ENCODE assay signal across 14 mouse cellular contexts in the genomic region with DNA sequence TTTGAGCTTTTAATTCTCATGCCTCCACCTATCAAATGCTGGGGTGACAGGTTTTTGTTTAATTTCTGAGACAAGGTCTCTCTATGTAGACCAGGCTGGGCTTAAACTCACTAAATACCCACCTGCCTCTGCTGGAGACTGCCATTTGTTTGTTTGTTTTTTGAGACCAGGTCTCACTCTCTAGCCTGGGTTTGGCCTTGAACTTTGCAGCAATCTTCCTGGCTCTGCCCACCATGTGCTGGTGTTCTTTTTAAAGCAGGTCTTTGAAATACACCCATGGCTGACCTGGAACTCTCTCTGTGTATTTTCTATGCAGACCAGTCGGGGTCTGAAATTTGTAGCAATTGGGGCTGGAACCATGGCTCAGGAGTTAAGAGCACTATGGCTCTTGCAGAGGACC. TPM values are rescaled to one million over a fixed set of nuclear protein-coding genes. Genes with fewer than 3 reads are reported as not detected.
DNase-seq lines count a peak whose midpoint lies in the region; ATAC-seq lines count a peak whose summit lies in the region.
"Had no signal": no experiment of that assay in that cellular context is flagged by ENCODE, and none has a peak within 500 bp of the region (broad histone marks: within the 10 kb centered on the region; RNA-seq: fewer than 3 reads in every experiment).

No protein-coding gene starts in this region.

- H3K4me1 ChIP-seq in hindbrain, embryonic 13.5 days (replicated peaks) = peaks cover 57% of the 10 kb centered on the region
- peaks cover 30% of the 10 kb centered on the region for H3K4me1 ChIP-seq in hindbrain, embryonic 11.5 days (replicated peaks; ENCODE audit: control insufficient read depth, insufficient read depth, low read length)
- H3K4me1 ChIP-seq in midbrain, embryonic 10.5 days = peaks cover 64% of the 10 kb centered on the region
- peaks cover 59% of the 10 kb centered on the region for H3K4me1 ChIP-seq in midbrain, embryonic 13.5 days (replicated peaks)

- no peak overlapping the region for H3K27ac ChIP-seq in hindbrain, embryonic 13.5 days
- no peak overlapping the region for H3K27ac ChIP-seq in hindbrain, embryonic 11.5 days (ENCODE audit: low read depth, low read length)
- H3K27ac ChIP-seq in midbrain, embryonic 10.5 days (replicated peaks) = no peak overlapping the region
- no peak overlapping the region for H3K27ac ChIP-seq in midbrain, embryonic 13.5 days
- H3K27ac ChIP-seq: embryonic facial prominence, embryonic 15.5 days had no signal

- peak overlapping the region; percentile 82; the same call in 1 of the 2 replicates for H3K4me3 ChIP-seq in hindbrain, embryonic 13.5 days
- H3K4me3 ChIP-seq in hindbrain, embryonic 11.5 days (ENCODE audit: low read depth, low read length) = no peak overlapping the region
- H3K4me3 ChIP-seq in midbrain, embryonic 10.5 days = 0 out of 2 replicates have a peak overlapping the region, but pooled peaks have one; percentile 22
- no peak overlapping the region for H3K4me3 ChIP-seq in midbrain, embryonic 13.5 days (replicated peaks)
- H3K4me3 ChIP-seq: embryonic facial prominence, embryonic 15.5 days; erythroblast, embryonic 14.5 days had no signal

- H3K4me2 ChIP-seq in hindbrain, embryonic 13.5 days = peak overlapping the region; percentile 93; the same call in 1 of the 2 replicates
- no peak overlapping the region for H3K4me2 ChIP-seq in hindbrain, embryonic 11.5 days (replicated peaks; ENCODE audit: low read depth, low read length)
- no peak overlapping the region for H3K4me2 ChIP-seq in midbrain, embryonic 13.5 days (replicated peaks)

- H3K36me3 ChIP-seq in hindbrain, embryonic 13.5 days = peaks cover 60% of the 10 kb centered on the region
- peaks cover 2% of the 10 kb centered on the region; the same call in 1 of the 2 replicates for H3K36me3 ChIP-seq in hindbrain, embryonic 11.5 days (ENCODE audit: control insufficient read depth, insufficient read depth, low read length)
- peaks cover 63% of the 10 kb centered on the region for H3K36me3 ChIP-seq in midbrain, embryonic 10.5 days
- H3K36me3 ChIP-seq in midbrain, embryonic 13.5 days = peaks cover 58% of the 10 kb centered on the region

- ATAC-seq in hindbrain, embryonic 13.5 days (ENCODE audit: low FRiP score) = no peak
- no peak for ATAC-seq in hindbrain, embryonic 11.5 days (ENCODE audit: low FRiP score)
- no peak for ATAC-seq in midbrain, embryonic 13.5 days
- ATAC-seq: forebrain, embryonic 16.5 days had no signal

- DNase-seq in hindbrain, embryonic 11.5 days (ENCODE audit: low spot score) = no peak
- no peak for DNase-seq in midbrain, embryonic 10.5 days (ENCODE audit: low spot score)
- peak; percentile 29 for DNase-seq in induced T-regulatory cell, adult 2 months (ENCODE audit: low read depth)
- no peak for DNase-seq in gastrocnemius, adult 18-20 months (ENCODE audit: low spot score)
- DNase-seq: adrenal gland, adult 8-10 months; cerebellum, adult 11 months; cerebellum, postnatal 14 days; embryo, embryonic 11 days had no signal

- 97% methylated on average over 1 of the region's 1 CpGs for WGBS in hindbrain, embryonic 13.5 days
- 97% methylated on average over 1 of the region's 1 CpGs for WGBS in hindbrain, embryonic 11.5 days
- WGBS in midbrain, embryonic 10.5 days = 92% methylated on average over 1 of the region's 1 CpGs
- 95% methylated on average over 1 of the region's 1 CpGs for WGBS in midbrain, embryonic 13.5 days

- peaks cover 29% of the 10 kb centered on the region for H3K27me3 ChIP-seq in hindbrain, embryonic 13.5 days
- peaks cover 23% of the 10 kb centered on the region for H3K27me3 ChIP-seq in hindbrain, embryonic 11.5 days (ENCODE audit: control insufficient read depth, insufficient read depth, low read length)
- H3K27me3 ChIP-seq in midbrain, embryonic 10.5 days (ENCODE audit: low read depth, poor library complexity, severe bottlenecking) = peaks cover 91% of the 10 kb centered on the region
- peaks cover 24% of the 10 kb centered on the region for H3K27me3 ChIP-seq in midbrain, embryonic 13.5 days

- H3K9ac ChIP-seq in hindbrain, embryonic 13.5 days = no peak overlapping the region
- no peak overlapping the region for H3K9ac ChIP-seq in hindbrain, embryonic 11.5 days (ENCODE audit: low read depth, low read length)
- no peak overlapping the region for H3K9ac ChIP-seq in midbrain, embryonic 13.5 days (replicated peaks)
- H3K9ac ChIP-seq: embryonic facial prominence, embryonic 15.5 days had no signal

- no peaks in the 10 kb centered on the region for H3K9me3 ChIP-seq in hindbrain, embryonic 13.5 days
- H3K9me3 ChIP-seq in hindbrain, embryonic 11.5 days (ENCODE audit: control insufficient read depth, low read length) = no peaks in the 10 kb centered on the region
- no peaks in the 10 kb centered on the region for H3K9me3 ChIP-seq in midbrain, embryonic 10.5 days (replicated peaks)
- no peaks in the 10 kb centered on the region for H3K9me3 ChIP-seq in midbrain, embryonic 13.5 days
- H3K9me3 ChIP-seq: embryonic facial prominence, embryonic 15.5 days; hindbrain, embryonic 10.5 days had no signal

RNA-seq across cellular contexts. Expression of a gene that starts 2.8 kb away (rescaled TPM):
- polyA plus RNA-seq in hindbrain, embryonic 13.5 days (2015; fragmentation: Nextera tagmentation; extraction: Ambion mirVana) = 434 and 449 TPM in 2 replicates
- 364 and 371 TPM in 2 replicates for polyA plus RNA-seq in hindbrain, embryonic 11.5 days (2014; fragmentation: Nextera tagmentation; extraction: Ambion mirVana)
- polyA plus RNA-seq in midbrain, embryonic 10.5 days (2016; fragmentation: Nextera tagmentation; extraction: Ambion mirVana) = 463 and 481 TPM in 2 replicates
- polyA plus RNA-seq in midbrain, embryonic 13.5 days (2015; fragmentation: Nextera tagmentation; extraction: Ambion mirVana) = 391 and 394 TPM in 2 replicates
- total RNA-seq in gastrocnemius, adult 18-20 months (2021) = 100 to 1,000 TPM; 573 to 611 TPM

RNA-seq across cellular contexts. Expression of a gene that starts 5.0 kb away (rescaled TPM):
- 57.4 and 59.2 TPM in 2 replicates for polyA plus RNA-seq in hindbrain, embryonic 13.5 days (2015; fragmentation: Nextera tagmentation; extraction: Ambion mirVana)
- polyA plus RNA-seq in hindbrain, embryonic 11.5 days (2014; fragmentation: Nextera tagmentation; extraction: Ambion mirVana) = 15.1 and 16.7 TPM in 2 replicates
- polyA plus RNA-seq in midbrain, embryonic 10.5 days (2016; fragmentation: Nextera tagmentation; extraction: Ambion mirVana) = 7.8 and 9.3 TPM in 2 replicates
- 40.6 and 45.3 TPM in 2 replicates for polyA plus RNA-seq in midbrain, embryonic 13.5 days (2015; fragmentation: Nextera tagmentation; extraction: Ambion mirVana)
- total RNA-seq in gastrocnemius, adult 18-20 months (2021) = 1 to 10 TPM; 1.6 to 1.9 TPM

RNA-seq across cellular contexts. Expression of a gene that starts 12.4 kb away (rescaled TPM):
- polyA plus RNA-seq in hindbrain, embryonic 13.5 days (2015; fragmentation: Nextera tagmentation; extraction: Ambion mirVana) = 32.4 and 34.7 TPM in 2 replicates
- 66.7 and 67.1 TPM in 2 replicates for polyA plus RNA-seq in hindbrain, embryonic 11.5 days (2014; fragmentation: Nextera tagmentation; extraction: Ambion mirVana)
- polyA plus RNA-seq in midbrain, embryonic 10.5 days (2016; fragmentation: Nextera tagmentation; extraction: Ambion mirVana) = 17.8 and 19.7 TPM in 2 replicates
- 35.9 and 40.6 TPM in 2 replicates for polyA plus RNA-seq in midbrain, embryonic 13.5 days (2015; fragmentation: Nextera tagmentation; extraction: Ambion mirVana)
- 10 to 100 TPM; 40.6 to 47.9 TPM for total RNA-seq in gastrocnemius, adult 18-20 months (2021)

RNA-seq across cellular contexts. Expression of a gene that starts 20.0 kb away (rescaled TPM):
- polyA plus RNA-seq in hindbrain, embryonic 13.5 days (2015; fragmentation: Nextera tagmentation; extraction: Ambion mirVana) = 16.3 and 18.2 TPM in 2 replicates
- polyA plus RNA-seq in hindbrain, embryonic 11.5 days (2014; fragmentation: Nextera tagmentation; extraction: Ambion mirVana) = 21.3 and 26.8 TPM in 2 replicates
- polyA plus RNA-seq in midbrain, embryonic 10.5 days (2016; fragmentation: Nextera tagmentation; extraction: Ambion mirVana) = 18.0 and 19.7 TPM in 2 replicates
- polyA plus RNA-seq in midbrain, embryonic 13.5 days (2015; fragmentation: Nextera tagmentation; extraction: Ambion mirVana) = 17.7 and 20.7 TPM in 2 replicates
- total RNA-seq in gastrocnemius, adult 18-20 months (2021) = 100 to 1,000 TPM; 145 to 148 TPM

RNA-seq across cellular contexts. Expression of a gene that starts 30.1 kb away (rescaled TPM):
- 364 and 409 TPM in 2 replicates for polyA plus RNA-seq in hindbrain, embryonic 13.5 days (2015; fragmentation: Nextera tagmentation; extraction: Ambion mirVana)
- polyA plus RNA-seq in hindbrain, embryonic 11.5 days (2014; fragmentation: Nextera tagmentation; extraction: Ambion mirVana) = 83.4 and 90.4 TPM in 2 replicates
- polyA plus RNA-seq in midbrain, embryonic 10.5 days (2016; fragmentation: Nextera tagmentation; extraction: Ambion mirVana) = 91.8 and 135 TPM in 2 replicates
- polyA plus RNA-seq in midbrain, embryonic 13.5 days (2015; fragmentation: Nextera tagmentation; extraction: Ambion mirVana) = 354 and 412 TPM in 2 replicates
- total RNA-seq in gastrocnemius, adult 18-20 months (2021) = 10 to 100 TPM; 28.9 to 37.5 TPM

Comparison
In these comparisons a context has a peak if more than half of its experiments do, and no peak if none do; other contexts are left out.
1. H3K4me3 ChIP-seq: peak in hindbrain, embryonic 13.5 days (single experiment) and midbrain, embryonic 10.5 days (single experiment); none in hindbrain, embryonic 11.5 days (single experiment) and midbrain, embryonic 13.5 days (single experiment).